Mouse (Mus musculus): Measurements from ENCODE around the gene Slit2. TPM values are rescaled to one million over a fixed set of nuclear protein-coding genes. Genes with fewer than 3 reads are reported as not detected.
A peak's percentile ranks its signal among the peaks of the same experiment; 100 is the strongest.

The Slit2 gene
- 30.7 and 33.6 TPM in 2 replicates for polyA plus RNA-seq (2015; fragmentation: Nextera tagmentation; extraction: Ambion mirVana)

DNA sequence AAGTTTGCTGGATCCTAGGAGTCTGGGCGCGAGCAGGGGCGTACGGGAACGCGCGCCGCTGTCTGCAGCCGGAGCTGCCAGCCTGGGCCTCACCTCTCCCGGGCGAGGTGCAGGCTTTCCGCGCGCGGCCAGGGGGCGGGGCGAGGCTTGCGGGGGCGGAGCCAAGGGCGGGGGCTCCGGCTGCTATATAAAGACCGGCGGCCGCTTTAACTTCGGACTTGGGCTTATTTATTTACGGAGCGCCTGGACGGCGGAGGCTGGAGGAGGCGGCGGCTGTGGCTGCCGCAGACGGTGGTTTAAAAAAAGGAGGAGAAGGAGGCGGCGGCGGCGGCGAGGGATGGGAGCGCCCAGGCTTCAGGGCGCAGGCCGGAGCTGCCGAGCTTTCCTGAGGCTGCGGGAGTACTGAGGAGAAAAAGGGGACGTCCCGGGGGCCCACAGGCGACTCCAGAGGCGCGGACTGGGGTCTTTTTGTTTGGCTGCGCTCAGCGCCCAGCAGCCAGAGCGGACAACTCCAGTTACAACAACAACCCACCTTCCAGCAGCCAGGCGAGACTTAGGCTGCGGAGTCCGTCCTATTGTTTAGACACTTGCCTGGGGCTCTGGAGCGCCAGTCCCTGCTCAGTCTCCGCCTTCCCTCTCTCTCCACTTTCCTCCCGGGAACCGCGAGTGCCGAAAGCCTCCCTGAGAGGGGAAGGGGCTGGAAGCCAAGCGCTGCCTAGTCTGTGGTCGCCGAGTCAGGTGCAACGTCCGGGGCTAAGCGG lies at the start of gene Slit2:
Slit2 (plus strand) TSS at position 198 of the 761 bp plus-strand sequence.
- H3K9ac ChIP-seq (replicated peaks; ENCODE audit: low read depth) = peak within 1 kb of the TSS; percentile 26
- ATAC-seq (peak; percentile 91), DNase-seq (ENCODE audit: low spot score) (peak; percentile 86)
- no peaks in the 10 kb centered on the region for H3K9me3 ChIP-seq (ENCODE audit: low read length)
- H3K4me2 ChIP-seq (replicated peaks; ENCODE audit: low read depth, low read length) = peak within 1 kb of the TSS; percentile 96
- WGBS = 1% methylated on average over 48 of the region's 66 CpGs
- H3K36me3 ChIP-seq (ENCODE audit: insufficient read depth, low read length) = no peaks in the 10 kb centered on the region
- H3K4me3 ChIP-seq (ENCODE audit: low read depth, low read length) = peak within 1 kb of the TSS; percentile 69
- peak; percentile 12; the same call in 1 of the 2 replicates for TF ChIP-seq CTCF (IDR thresholded peaks at IDR 0.05)
- TF ChIP-seq EP300 (IDR thresholded peaks at IDR 0.05) = no peak
- H3K27me3 ChIP-seq (replicated peaks; ENCODE audit: insufficient read depth, low read length) = no peaks in the 10 kb centered on the region
- peak within 1 kb of the TSS; percentile 54 for H3K27ac ChIP-seq (ENCODE audit: low read length)
- peaks cover 15% of the 10 kb centered on the region; the same call in 1 of the 2 replicates for H3K4me1 ChIP-seq (ENCODE audit: insufficient read depth, low read depth, low read length)

- ATAC-seq (no peak; the same call in 1 of the 2 replicates), DNase-seq (ENCODE audit: low spot score) (peak; percentile 17)
- WGBS = 38% methylated on average over 5 of the region's 5 CpGs
Measured at GRCm38 (mm10) chr5:47938586-47939372, 44.2 kb upstream of the Slit2 start.

GRCm38 (mm10) chr5:47956451-47956850 lies 26.5 kb upstream of the Slit2 start:
- H3K4me3 ChIP-seq (ENCODE audit: low read depth, low read length) = no peak overlapping the region
- H3K9ac ChIP-seq (replicated peaks; ENCODE audit: low read depth) = no peak overlapping the region
- no peaks in the 10 kb centered on the region for H3K27me3 ChIP-seq (replicated peaks; ENCODE audit: insufficient read depth, low read length)
- no peaks in the 10 kb centered on the region for H3K36me3 ChIP-seq (ENCODE audit: insufficient read depth, low read length)
- H3K27ac ChIP-seq (ENCODE audit: low read length) = no peak overlapping the region
- no peak for TF ChIP-seq EP300 (IDR thresholded peaks at IDR 0.05)
- no peak for TF ChIP-seq CTCF (IDR thresholded peaks at IDR 0.05)
- no peaks in the 10 kb centered on the region for H3K9me3 ChIP-seq (ENCODE audit: low read length)
- no peak for DNase-seq (ENCODE audit: low spot score)
- H3K4me1 ChIP-seq (ENCODE audit: insufficient read depth, low read depth, low read length) = no peaks in the 10 kb centered on the region
- no peak overlapping the region for H3K4me2 ChIP-seq (replicated peaks; ENCODE audit: low read depth, low read length)
- no peak for ATAC-seq
- 69% methylated on average over 1 of the region's 1 CpGs for WGBS

More at GRCm38 (mm10) chr5:47938586-47939372, 44.2 kb upstream of the Slit2 start:
- Histone ChIP-seq H3K9me3 (ENCODE audit: low read length) (no peaks in the 10 kb centered on the region), H3K4me1 (ENCODE audit: insufficient read depth, low read depth, low read length) (no peaks in the 10 kb centered on the region), H3K36me3 (ENCODE audit: insufficient read depth, low read length) (no peaks in the 10 kb centered on the region), H3K27me3 (replicated peaks; ENCODE audit: insufficient read depth, low read length) (no peaks in the 10 kb centered on the region), H3K4me3 (ENCODE audit: low read depth, low read length) (no peak overlapping the region), H3K27ac (ENCODE audit: low read length) (no peak overlapping the region), H3K4me2 (replicated peaks; ENCODE audit: low read depth, low read length) (no peak overlapping the region), H3K9ac (replicated peaks; ENCODE audit: low read depth) (no peak overlapping the region)
- TF ChIP-seq EP300 (IDR thresholded peaks at IDR 0.05) (no peak), CTCF (IDR thresholded peaks at IDR 0.05) (no peak)

GRCm38 (mm10) chr5:47975795-47976194 lies 7.1 kb upstream of the Slit2 start:
- no peaks in the 10 kb centered on the region for H3K9me3 ChIP-seq (ENCODE audit: low read length)
- H3K36me3 ChIP-seq (ENCODE audit: insufficient read depth, low read length) = no peaks in the 10 kb centered on the region
- H3K4me1 ChIP-seq (ENCODE audit: insufficient read depth, low read depth, low read length) = no peaks in the 10 kb centered on the region
- no peaks in the 10 kb centered on the region for H3K27me3 ChIP-seq (replicated peaks; ENCODE audit: insufficient read depth, low read length)
- TF ChIP-seq CTCF (IDR thresholded peaks at IDR 0.05) = no peak
- TF ChIP-seq EP300 (IDR thresholded peaks at IDR 0.05) = no peak
- H3K27ac ChIP-seq (ENCODE audit: low read length) = no peak overlapping the region
- 33% methylated on average over 2 of the region's 2 CpGs for WGBS
- no peak overlapping the region for H3K4me2 ChIP-seq (replicated peaks; ENCODE audit: low read depth, low read length)
- H3K9ac ChIP-seq (replicated peaks; ENCODE audit: low read depth) = no peak overlapping the region
- ATAC-seq = no peak
- no peak overlapping the region for H3K4me3 ChIP-seq (ENCODE audit: low read depth, low read length)
- DNase-seq (ENCODE audit: low spot score) = no peak

- H3K27me3 ChIP-seq (replicated peaks; ENCODE audit: insufficient read depth, low read length) = no peaks in the 10 kb centered on the region
- TF ChIP-seq EP300 (IDR thresholded peaks at IDR 0.05) (no peak), CTCF (IDR thresholded peaks at IDR 0.05) (peak; percentile 73)
- H3K4me3 ChIP-seq (ENCODE audit: low read depth, low read length) = no peak overlapping the region
- DNase-seq (ENCODE audit: low spot score) (peak; percentile 65), ATAC-seq (no peak)
- H3K9me3 ChIP-seq (ENCODE audit: low read length) = no peaks in the 10 kb centered on the region
- WGBS = 34% methylated on average over 4 of the region's 4 CpGs
- H3K9ac ChIP-seq (replicated peaks; ENCODE audit: low read depth) = no peak overlapping the region
- no peak overlapping the region for H3K4me2 ChIP-seq (replicated peaks; ENCODE audit: low read depth, low read length)
- H3K36me3 ChIP-seq (ENCODE audit: insufficient read depth, low read length) = no peaks in the 10 kb centered on the region
- no peak overlapping the region for H3K27ac ChIP-seq (ENCODE audit: low read length)
- H3K4me1 ChIP-seq (ENCODE audit: insufficient read depth, low read depth, low read length) = peaks cover 4% of the 10 kb centered on the region; the same call in 1 of the 2 replicates
Measured at GRCm38 (mm10) chr5:47979371-47979770, 3.6 kb upstream of the Slit2 start.

DNA sequence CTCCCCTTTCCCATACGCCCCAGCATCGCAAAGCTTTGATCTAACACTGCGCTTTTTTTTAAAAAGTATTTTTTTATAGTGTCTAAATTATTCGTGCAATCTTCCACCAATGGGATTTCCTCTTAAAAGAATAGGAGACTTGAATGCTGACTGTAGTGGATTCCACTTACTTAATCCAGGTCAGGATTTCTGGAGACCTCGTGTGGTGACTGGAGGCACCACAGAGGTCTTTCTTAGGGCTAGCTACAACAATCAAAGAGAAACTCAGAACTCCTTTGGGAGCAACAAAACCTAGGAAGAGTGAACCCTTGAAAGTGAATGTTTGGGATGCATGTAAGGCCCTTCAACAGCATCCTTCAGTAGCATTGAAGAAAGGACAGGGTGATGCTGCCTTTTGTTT lies 2.5 kb upstream of the Slit2 start:
- Histone ChIP-seq H3K27ac (ENCODE audit: low read length) (no peak overlapping the region), H3K4me2 (replicated peaks; ENCODE audit: low read depth, low read length) (no peak overlapping the region), H3K27me3 (replicated peaks; ENCODE audit: insufficient read depth, low read length) (no peaks in the 10 kb centered on the region), H3K4me1 (ENCODE audit: insufficient read depth, low read depth, low read length) (peaks cover 11% of the 10 kb centered on the region; the same call in 1 of the 2 replicates), H3K4me3 (ENCODE audit: low read depth, low read length) (no peak overlapping the region), H3K9ac (replicated peaks; ENCODE audit: low read depth) (no peak overlapping the region), H3K36me3 (ENCODE audit: insufficient read depth, low read length) (no peaks in the 10 kb centered on the region), H3K9me3 (ENCODE audit: low read length) (no peaks in the 10 kb centered on the region)
- no peak for ATAC-seq
- WGBS = 32% methylated on average over 5 of the region's 5 CpGs
- TF ChIP-seq EP300 (IDR thresholded peaks at IDR 0.05) = no peak
- TF ChIP-seq CTCF (IDR thresholded peaks at IDR 0.05) = peak; percentile 55
- peak; percentile 44 for DNase-seq (ENCODE audit: low spot score)
